Mouse (Mus musculus): ENCODE results near the gene Pgap3. TPM values are rescaled to one million over a fixed set of nuclear protein-coding genes. Genes with fewer than 3 reads are reported as not detected.

Pgap3 gene
- polyA plus RNA-seq, 1 experiment from 2014 or later, result 9.2 TPM

GRCm38 (mm10) chr11:98389221-98389780 is 11.0 kb downstream of the Pgap3 start:
- peak; percentile 73 for DNase-seq (ENCODE audit: low spot score)
- Histone ChIP-seq H3K9ac (ENCODE audit: low read length) (no peak overlapping the region), H3K4me1 (replicated peaks; ENCODE audit: control insufficient read depth, insufficient read depth, low read length) (0 out of 2 replicates have a peak, but pooled peaks cover 2% of the 10 kb centered on the region), H3K4me3 (ENCODE audit: low read depth, low read length) (no peak overlapping the region), H3K27ac (ENCODE audit: low read depth, low read length) (no peak overlapping the region), H3K4me2 (ENCODE audit: low read depth, low read length, severe bottlenecking) (no peak overlapping the region), H3K9me3 (ENCODE audit: control insufficient read depth, low read length) (no peaks in the 10 kb centered on the region), H3K36me3 (ENCODE audit: control insufficient read depth, insufficient read depth, low read length) (no peaks in the 10 kb centered on the region), H3K27me3 (ENCODE audit: control insufficient read depth, insufficient read depth, low read length) (peaks cover 26% of the 10 kb centered on the region)
- 22% methylated on average over 9 of the region's 9 CpGs for WGBS
- ATAC-seq (replicated peaks; ENCODE audit: low FRiP score), result no peak

GRCm38 (mm10) chr11:98388282-98388681 is 12.0 kb downstream of the Pgap3 start:
- no peak overlapping the region for H3K9ac ChIP-seq (ENCODE audit: low read length)
- ATAC-seq (replicated peaks; ENCODE audit: low FRiP score) (no peak), DNase-seq (ENCODE audit: low spot score) (no peak)
- no peaks in the 10 kb centered on the region for H3K36me3 ChIP-seq (ENCODE audit: control insufficient read depth, insufficient read depth, low read length)
- H3K27ac ChIP-seq (ENCODE audit: low read depth, low read length), result no peak overlapping the region
- no peaks in the 10 kb centered on the region for H3K9me3 ChIP-seq (ENCODE audit: control insufficient read depth, low read length)
- no peak overlapping the region for H3K4me2 ChIP-seq (ENCODE audit: low read depth, low read length, severe bottlenecking)
- peaks cover 26% of the 10 kb centered on the region for H3K27me3 ChIP-seq (ENCODE audit: control insufficient read depth, insufficient read depth, low read length)
- 0 out of 2 replicates have a peak, but pooled peaks cover 2% of the 10 kb centered on the region for H3K4me1 ChIP-seq (replicated peaks; ENCODE audit: control insufficient read depth, insufficient read depth, low read length)
- H3K4me3 ChIP-seq (ENCODE audit: low read depth, low read length), result no peak overlapping the region
- 73% methylated on average over 10 of the region's 10 CpGs for WGBS

GRCm38 (mm10) chr11:98387056-98387577 is 13.2 kb downstream of the Pgap3 start:
- ATAC-seq (replicated peaks; ENCODE audit: low FRiP score), result no peak
- H3K4me3 ChIP-seq (ENCODE audit: low read depth, low read length), result no peak overlapping the region
- H3K27me3 ChIP-seq (ENCODE audit: control insufficient read depth, insufficient read depth, low read length), result peaks cover 26% of the 10 kb centered on the region
- no peaks in the 10 kb centered on the region for H3K9me3 ChIP-seq (ENCODE audit: control insufficient read depth, low read length)
- H3K4me1 ChIP-seq (replicated peaks; ENCODE audit: control insufficient read depth, insufficient read depth, low read length), result 0 out of 2 replicates have a peak, but pooled peaks cover 2% of the 10 kb centered on the region
- no peak overlapping the region for H3K4me2 ChIP-seq (ENCODE audit: low read depth, low read length, severe bottlenecking)
- no peak overlapping the region for H3K27ac ChIP-seq (ENCODE audit: low read depth, low read length)
- no peak for DNase-seq (ENCODE audit: low spot score)
- no peak overlapping the region for H3K9ac ChIP-seq (ENCODE audit: low read length)
- 62% methylated on average over 14 of the region's 14 CpGs for WGBS
- no peaks in the 10 kb centered on the region for H3K36me3 ChIP-seq (ENCODE audit: control insufficient read depth, insufficient read depth, low read length)

- no peak overlapping the region for H3K4me3 ChIP-seq (ENCODE audit: low read depth, low read length)
- H3K9ac ChIP-seq (ENCODE audit: low read length), result no peak overlapping the region
- H3K27ac ChIP-seq (ENCODE audit: low read depth, low read length), result no peak overlapping the region
- no peak for ATAC-seq (replicated peaks; ENCODE audit: low FRiP score)
- no peak for DNase-seq (ENCODE audit: low spot score)
- H3K9me3 ChIP-seq (ENCODE audit: control insufficient read depth, low read length), result no peaks in the 10 kb centered on the region
- H3K36me3 ChIP-seq (ENCODE audit: control insufficient read depth, insufficient read depth, low read length), result no peaks in the 10 kb centered on the region
- H3K4me2 ChIP-seq (ENCODE audit: low read depth, low read length, severe bottlenecking), result 0 out of 2 replicates have a peak overlapping the region, but pooled peaks have one; percentile 5
- H3K27me3 ChIP-seq (ENCODE audit: control insufficient read depth, insufficient read depth, low read length), result peaks cover 26% of the 10 kb centered on the region
- 0 out of 2 replicates have a peak, but pooled peaks cover 2% of the 10 kb centered on the region for H3K4me1 ChIP-seq (replicated peaks; ENCODE audit: control insufficient read depth, insufficient read depth, low read length)
- 20% methylated on average over 24 of the region's 24 CpGs for WGBS
Observed at GRCm38 (mm10) chr11:98386596-98386995, 13.7 kb downstream of the Pgap3 start.

- ATAC-seq (replicated peaks; ENCODE audit: low FRiP score) (no peak), DNase-seq (ENCODE audit: low spot score) (no peak)
- 60% methylated on average over 25 of the region's 25 CpGs for WGBS
- H3K27ac ChIP-seq (ENCODE audit: low read depth, low read length), result no peak within 1 kb of the TSS
- no peak within 1 kb of the TSS for H3K4me3 ChIP-seq (ENCODE audit: low read depth, low read length)
- H3K27me3 ChIP-seq (ENCODE audit: control insufficient read depth, insufficient read depth, low read length), result peaks cover 26% of the 10 kb centered on the region
- 0 out of 2 replicates have a peak, but pooled peaks cover 2% of the 10 kb centered on the region for H3K4me1 ChIP-seq (replicated peaks; ENCODE audit: control insufficient read depth, insufficient read depth, low read length)
- H3K9ac ChIP-seq (ENCODE audit: low read length), result no peak within 1 kb of the TSS
- H3K4me2 ChIP-seq (ENCODE audit: low read depth, low read length, severe bottlenecking), result 0 out of 2 replicates have a peak within 1 kb of the TSS, but pooled peaks have one; percentile 5
- no peaks in the 10 kb centered on the region for H3K36me3 ChIP-seq (ENCODE audit: control insufficient read depth, insufficient read depth, low read length)
- no peaks in the 10 kb centered on the region for H3K9me3 ChIP-seq (ENCODE audit: control insufficient read depth, low read length)
Observed at GRCm38 (mm10) chr11:98385638-98386585, 14.4 kb downstream of the Pgap3 start, which contains the start of gene Pnmt. Gene Pnmt, plus strand, starts transcription at chr11:98386450.

GRCm38 (mm10) chr11:98384721-98385637 is 15.3 kb downstream of the Pgap3 start:
- Histone ChIP-seq H3K4me2 (ENCODE audit: low read depth, low read length, severe bottlenecking) (no peak overlapping the region), H3K9ac (ENCODE audit: low read length) (no peak overlapping the region), H3K27me3 (ENCODE audit: control insufficient read depth, insufficient read depth, low read length) (peaks cover 26% of the 10 kb centered on the region), H3K36me3 (ENCODE audit: control insufficient read depth, insufficient read depth, low read length) (no peaks in the 10 kb centered on the region; the same call in 1 of the 2 replicates), H3K4me1 (replicated peaks; ENCODE audit: control insufficient read depth, insufficient read depth, low read length) (0 out of 2 replicates have a peak, but pooled peaks cover 2% of the 10 kb centered on the region), H3K9me3 (ENCODE audit: control insufficient read depth, low read length) (no peaks in the 10 kb centered on the region), H3K27ac (ENCODE audit: low read depth, low read length) (no peak overlapping the region), H3K4me3 (ENCODE audit: low read depth, low read length) (no peak overlapping the region)
- ATAC-seq (replicated peaks; ENCODE audit: low FRiP score) (no peak), DNase-seq (ENCODE audit: low spot score) (no peak)
- 66% methylated on average over 7 of the region's 8 CpGs for WGBS

GRCm38 (mm10) chr11:98384216-98384615 is 16.1 kb downstream of the Pgap3 start:
- ATAC-seq (replicated peaks; ENCODE audit: low FRiP score), result no peak

More at GRCm38 (mm10) chr11:98384216-98384615, 16.1 kb downstream of the Pgap3 start:
- no peaks in the 10 kb centered on the region for H3K9me3 ChIP-seq (ENCODE audit: control insufficient read depth, low read length)
- no peak overlapping the region for H3K4me2 ChIP-seq (ENCODE audit: low read depth, low read length, severe bottlenecking)
- H3K9ac ChIP-seq (ENCODE audit: low read length), result no peak overlapping the region
- H3K4me3 ChIP-seq (ENCODE audit: low read depth, low read length), result no peak overlapping the region
- H3K27ac ChIP-seq (ENCODE audit: low read depth, low read length), result no peak overlapping the region
- WGBS, result 67% methylated on average over 20 of the region's 20 CpGs
- DNase-seq (ENCODE audit: low spot score), result no peak
- no peaks in the 10 kb centered on the region; the same call in 1 of the 2 replicates for H3K36me3 ChIP-seq (ENCODE audit: control insufficient read depth, insufficient read depth, low read length)
- peaks cover 26% of the 10 kb centered on the region for H3K27me3 ChIP-seq (ENCODE audit: control insufficient read depth, insufficient read depth, low read length)
- 0 out of 2 replicates have a peak, but pooled peaks cover 2% of the 10 kb centered on the region for H3K4me1 ChIP-seq (replicated peaks; ENCODE audit: control insufficient read depth, insufficient read depth, low read length)
